Mouse (Mus musculus): ENCODE data around the gene Igsf8.

DNA sequence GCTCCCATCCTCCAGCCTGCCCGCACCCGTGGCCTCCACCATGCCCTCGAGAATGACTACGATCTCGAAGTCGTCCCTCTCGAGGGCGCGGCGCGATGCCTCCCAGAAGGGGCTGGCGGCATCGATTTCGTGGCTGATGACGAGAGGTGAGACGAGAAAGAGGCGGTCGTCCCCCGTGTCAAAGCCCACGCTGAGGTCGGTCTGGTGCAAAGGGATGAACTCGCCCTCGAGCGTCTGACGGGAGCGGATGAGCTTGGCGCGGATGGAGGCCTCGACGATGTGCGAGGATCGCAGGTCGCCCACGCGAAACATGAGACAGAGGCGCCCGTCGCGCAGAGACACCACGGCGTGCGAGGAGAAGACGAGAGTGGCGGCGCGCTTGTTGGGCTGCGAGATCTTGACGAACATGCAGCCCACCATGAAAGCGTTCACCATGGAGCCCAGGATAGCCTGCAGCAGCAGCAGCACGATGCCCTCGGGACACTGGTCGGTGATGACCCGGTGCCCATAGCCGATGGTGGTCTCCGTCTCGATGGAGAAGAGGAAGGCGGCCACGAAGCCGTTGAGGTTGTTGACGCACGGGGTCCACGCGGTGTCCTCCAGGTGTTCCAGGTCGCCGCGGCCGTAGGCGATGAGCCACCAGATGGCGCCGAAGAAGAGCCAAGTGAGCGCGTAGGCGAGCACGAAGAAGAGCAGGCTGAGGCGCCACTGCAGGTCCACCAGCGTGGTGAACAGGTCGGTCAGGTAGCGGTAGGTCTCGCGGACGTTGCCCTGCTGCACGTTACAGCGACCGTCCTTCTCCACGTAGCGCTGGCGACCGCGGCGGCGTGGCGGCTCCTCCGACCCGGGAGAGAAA, 64.5 kb downstream of the Igsf8 start:
- no peak; the same call in 1 of the 2 replicates for TF ChIP-seq POLR2A (IDR thresholded peaks at IDR 0.05; ENCODE audit: borderline replicate concordance, control insufficient read depth, low read depth, low read length)
- TF ChIP-seq CTCF (IDR thresholded peaks at IDR 0.05; ENCODE audit: control insufficient read depth, insufficient read depth, low read length), result peak; percentile 85
